Mouse (Mus musculus): ENCODE results near the gene Emilin2. TPM values are rescaled to one million over a fixed set of nuclear protein-coding genes. Genes with fewer than 3 reads are reported as not detected.

The Emilin2 gene
- polyA plus RNA-seq, 1 experiment, result 3.2 TPM

- TF ChIP-seq TCF12 (IDR thresholded peaks at IDR 0.05; ENCODE audit: insufficient read depth, poor library complexity, severe bottlenecking) (no peak), REST (IDR thresholded peaks at IDR 0.05; ENCODE audit: insufficient read depth, insufficient read length) (no peak), POLR2A (IDR thresholded peaks at IDR 0.05; ENCODE audit: insufficient read length, low read depth) (no peak), MYOG (IDR thresholded peaks at IDR 0.05; ENCODE audit: control insufficient read depth in 1 of 3, insufficient read depth in 1 of 3, insufficient read length in 2 of 3, low read depth in 2 of 3) (no peak), E2F4 (IDR thresholded peaks at IDR 0.05; ENCODE audit: insufficient read depth) (no peak), USF1 (IDR thresholded peaks at IDR 0.05; ENCODE audit: low read depth) (no peak), MAX (IDR thresholded peaks at IDR 0.05; ENCODE audit: low read depth) (no peak), CEBPB (IDR thresholded peaks at IDR 0.05; ENCODE audit: insufficient read depth, poor library complexity, severe bottlenecking) (no peak), TCF3 (IDR thresholded peaks at IDR 0.05; ENCODE audit: insufficient read length, low read depth) (no peak), POLR2AphosphoS2 (IDR thresholded peaks at IDR 0.05; ENCODE audit: insufficient read length, low read depth) (no peak), SRF (IDR thresholded peaks at IDR 0.05; ENCODE audit: control insufficient read depth, insufficient read length, low read depth) (no peak), MYOD1 (IDR thresholded peaks at IDR 0.05; ENCODE audit: control insufficient read depth in 1 of 3, insufficient read length in 2 of 3, low read depth in 2 of 3) (no peak)
- no peaks in the 10 kb centered on the region for H3K79me2 ChIP-seq (ENCODE audit: control insufficient read depth, insufficient read depth)
- H3K36me3 ChIP-seq (ENCODE audit: control insufficient read depth, insufficient read depth), result no peaks in the 10 kb centered on the region
- no peak overlapping the region for H3K4me3 ChIP-seq
- no peak overlapping the region for H3ac ChIP-seq (ENCODE audit: control insufficient read depth, insufficient read length)
- H3K27me3 ChIP-seq (ENCODE audit: control insufficient read depth, insufficient read depth, insufficient read length), result no peaks in the 10 kb centered on the region
- H3K4me2 ChIP-seq (ENCODE audit: low read depth), result no peak overlapping the region
Measured at GRCm38 (mm10) chr17:71254106-71254505, 57.7 kb downstream of the Emilin2 start.

GRCm38 (mm10) chr17:71253391-71253790, 58.4 kb downstream of the Emilin2 start:
- Histone ChIP-seq H3K4me3 (no peak overlapping the region), H3K79me2 (ENCODE audit: control insufficient read depth, insufficient read depth) (no peaks in the 10 kb centered on the region), H3K36me3 (ENCODE audit: control insufficient read depth, insufficient read depth) (no peaks in the 10 kb centered on the region), H3K4me2 (ENCODE audit: low read depth) (no peak overlapping the region), H3ac (ENCODE audit: control insufficient read depth, insufficient read length) (no peak overlapping the region), H3K27me3 (ENCODE audit: control insufficient read depth, insufficient read depth, insufficient read length) (no peaks in the 10 kb centered on the region)
- TF ChIP-seq MYOD1 (IDR thresholded peaks at IDR 0.05; ENCODE audit: control insufficient read depth in 1 of 3, insufficient read length in 2 of 3, low read depth in 2 of 3) (no peak), TCF3 (IDR thresholded peaks at IDR 0.05; ENCODE audit: insufficient read length, low read depth) (no peak), POLR2AphosphoS2 (IDR thresholded peaks at IDR 0.05; ENCODE audit: insufficient read length, low read depth) (no peak), POLR2A (IDR thresholded peaks at IDR 0.05; ENCODE audit: insufficient read length, low read depth) (no peak), CEBPB (IDR thresholded peaks at IDR 0.05; ENCODE audit: insufficient read depth, poor library complexity, severe bottlenecking) (no peak), USF1 (IDR thresholded peaks at IDR 0.05; ENCODE audit: low read depth) (no peak), MYOG (IDR thresholded peaks at IDR 0.05; ENCODE audit: control insufficient read depth in 1 of 3, insufficient read depth in 1 of 3, insufficient read length in 2 of 3, low read depth in 2 of 3) (no peak), MAX (IDR thresholded peaks at IDR 0.05; ENCODE audit: low read depth) (no peak), E2F4 (IDR thresholded peaks at IDR 0.05; ENCODE audit: insufficient read depth) (no peak), REST (IDR thresholded peaks at IDR 0.05; ENCODE audit: insufficient read depth, insufficient read length) (no peak)

- no peaks in the 10 kb centered on the region for H3K36me3 ChIP-seq (ENCODE audit: control insufficient read depth, insufficient read depth)
- H3ac ChIP-seq (ENCODE audit: control insufficient read depth, insufficient read length), result no peak overlapping the region
- H3K4me3 ChIP-seq, result no peak overlapping the region
- no peak overlapping the region for H3K4me2 ChIP-seq (ENCODE audit: low read depth)
- TF ChIP-seq USF1 (IDR thresholded peaks at IDR 0.05; ENCODE audit: low read depth), result no peak
- no peak for TF ChIP-seq MAX (IDR thresholded peaks at IDR 0.05; ENCODE audit: low read depth)
- TF ChIP-seq POLR2A (IDR thresholded peaks at IDR 0.05; ENCODE audit: insufficient read length, low read depth), result no peak
- TF ChIP-seq SRF (IDR thresholded peaks at IDR 0.05; ENCODE audit: control insufficient read depth, insufficient read length, low read depth), result no peak
- TF ChIP-seq MYOG (IDR thresholded peaks at IDR 0.05; ENCODE audit: control insufficient read depth in 1 of 3, insufficient read depth in 1 of 3, insufficient read length in 2 of 3, low read depth in 2 of 3), result no peak
- TF ChIP-seq CEBPB (IDR thresholded peaks at IDR 0.05; ENCODE audit: insufficient read depth, poor library complexity, severe bottlenecking), result no peak
- TF ChIP-seq REST (IDR thresholded peaks at IDR 0.05; ENCODE audit: insufficient read depth, insufficient read length), result no peak
- no peak for TF ChIP-seq MYOD1 (IDR thresholded peaks at IDR 0.05; ENCODE audit: control insufficient read depth in 1 of 3, insufficient read length in 2 of 3, low read depth in 2 of 3)
- no peak for TF ChIP-seq POLR2AphosphoS2 (IDR thresholded peaks at IDR 0.05; ENCODE audit: insufficient read length, low read depth)
- TF ChIP-seq TCF3 (IDR thresholded peaks at IDR 0.05; ENCODE audit: insufficient read length, low read depth), result no peak
- no peaks in the 10 kb centered on the region for H3K27me3 ChIP-seq (ENCODE audit: control insufficient read depth, insufficient read depth, insufficient read length)
- no peaks in the 10 kb centered on the region for H3K79me2 ChIP-seq (ENCODE audit: control insufficient read depth, insufficient read depth)
Measured at GRCm38 (mm10) chr17:71252101-71252500, 59.7 kb downstream of the Emilin2 start.

- no peak overlapping the region for H3ac ChIP-seq (ENCODE audit: control insufficient read depth, insufficient read length)
- TF ChIP-seq USF1 (IDR thresholded peaks at IDR 0.05; ENCODE audit: low read depth) (no peak), REST (IDR thresholded peaks at IDR 0.05; ENCODE audit: insufficient read depth, insufficient read length) (no peak), SRF (IDR thresholded peaks at IDR 0.05; ENCODE audit: control insufficient read depth, insufficient read length, low read depth) (no peak), MYOD1 (IDR thresholded peaks at IDR 0.05; ENCODE audit: control insufficient read depth in 1 of 3, insufficient read length in 2 of 3, low read depth in 2 of 3) (no peak), CEBPB (IDR thresholded peaks at IDR 0.05; ENCODE audit: insufficient read depth, poor library complexity, severe bottlenecking) (no peak), TCF3 (IDR thresholded peaks at IDR 0.05; ENCODE audit: insufficient read length, low read depth) (no peak), POLR2AphosphoS2 (IDR thresholded peaks at IDR 0.05; ENCODE audit: insufficient read length, low read depth) (no peak), MAX (IDR thresholded peaks at IDR 0.05; ENCODE audit: low read depth) (no peak), TCF12 (IDR thresholded peaks at IDR 0.05; ENCODE audit: insufficient read depth, poor library complexity, severe bottlenecking) (no peak), POLR2A (IDR thresholded peaks at IDR 0.05; ENCODE audit: insufficient read length, low read depth) (no peak), E2F4 (IDR thresholded peaks at IDR 0.05; ENCODE audit: insufficient read depth) (no peak), MYOG (IDR thresholded peaks at IDR 0.05; ENCODE audit: control insufficient read depth in 1 of 3, insufficient read depth in 1 of 3, insufficient read length in 2 of 3, low read depth in 2 of 3) (no peak)
- H3K4me2 ChIP-seq (ENCODE audit: low read depth), result no peak overlapping the region
Measured at GRCm38 (mm10) chr17:71251601-71252001, 60.2 kb downstream of the Emilin2 start.

More at GRCm38 (mm10) chr17:71251601-71252001, 60.2 kb downstream of the Emilin2 start:
- Histone ChIP-seq H3K79me2 (ENCODE audit: control insufficient read depth, insufficient read depth) (no peaks in the 10 kb centered on the region), H3K27me3 (ENCODE audit: control insufficient read depth, insufficient read depth, insufficient read length) (no peaks in the 10 kb centered on the region), H3K4me3 (no peak overlapping the region), H3K36me3 (ENCODE audit: control insufficient read depth, insufficient read depth) (no peaks in the 10 kb centered on the region)
